Mouse (Mus musculus) spleen, adult 18-20 months (tissue): Measurements from ENCODE around the gene Lyg1.
"Not testable (repeated sequence)": the region's sequence is repeated elsewhere in the genome, so short reads cannot be mapped to it uniquely, and the experiment has no call there.

Source experiments
- DNase-seq, 2 experiments: peaks; one replicate each; pipeline ENCODE4 v3.0.0; 2022; ENCODE audit warnings: mixed read lengths in 2 of 2

Lyg1 gene

GRCm38 (mm10) chr1:37957659-37958058 is at the start of gene Lyg1:
TSS of gene Lyg1 (minus strand) at chr1:37957759.
- no peak for DNase-seq

- no peak for DNase-seq
Observed at GRCm38 (mm10) chr1:38006741-38007140, 49.2 kb upstream of the Lyg1 start.

DNA sequence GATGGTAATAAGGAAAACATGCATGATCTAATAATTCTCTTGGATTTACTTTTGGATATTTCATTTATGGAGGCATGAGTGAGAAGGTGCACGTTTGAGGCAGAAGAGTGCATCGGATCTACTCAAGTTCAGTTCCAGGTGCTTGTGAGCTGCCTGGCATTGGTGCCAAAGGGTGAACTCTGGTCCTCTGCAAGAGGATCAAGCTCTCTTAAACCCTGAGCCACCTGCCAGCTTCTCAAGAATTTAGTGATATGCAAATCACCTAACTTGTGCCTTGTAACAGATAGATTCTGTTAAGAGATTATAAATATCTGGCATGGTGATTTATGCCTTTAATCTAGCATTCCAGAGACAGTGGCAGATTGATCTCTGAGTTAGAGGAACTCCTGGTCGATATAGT is 45.5 kb upstream of the Lyg1 start:
- no peak for DNase-seq

GRCm38 (mm10) chr1:38001956-38002355 is 44.4 kb upstream of the Lyg1 start:
- no peak for DNase-seq

- DNase-seq, result no peak
Observed at GRCm38 (mm10) chr1:38000844-38001243, 43.3 kb upstream of the Lyg1 start.

GRCm38 (mm10) chr1:37999552-37999951 is 42.0 kb upstream of the Lyg1 start:
- no peak for DNase-seq

- no peak for DNase-seq
Observed at GRCm38 (mm10) chr1:37998371-37999199, 41.0 kb upstream of the Lyg1 start.

- peak; percentile 91 to 92 for DNase-seq
Observed at GRCm38 (mm10) chr1:37997867-37998266, 40.3 kb upstream of the Lyg1 start, which contains the start of the genes Txndc9 and Eif5b. TSS of gene Txndc9 (minus strand) at chr1:37997893. TSS of gene Eif5b (plus strand) at chr1:37998010.

DNA sequence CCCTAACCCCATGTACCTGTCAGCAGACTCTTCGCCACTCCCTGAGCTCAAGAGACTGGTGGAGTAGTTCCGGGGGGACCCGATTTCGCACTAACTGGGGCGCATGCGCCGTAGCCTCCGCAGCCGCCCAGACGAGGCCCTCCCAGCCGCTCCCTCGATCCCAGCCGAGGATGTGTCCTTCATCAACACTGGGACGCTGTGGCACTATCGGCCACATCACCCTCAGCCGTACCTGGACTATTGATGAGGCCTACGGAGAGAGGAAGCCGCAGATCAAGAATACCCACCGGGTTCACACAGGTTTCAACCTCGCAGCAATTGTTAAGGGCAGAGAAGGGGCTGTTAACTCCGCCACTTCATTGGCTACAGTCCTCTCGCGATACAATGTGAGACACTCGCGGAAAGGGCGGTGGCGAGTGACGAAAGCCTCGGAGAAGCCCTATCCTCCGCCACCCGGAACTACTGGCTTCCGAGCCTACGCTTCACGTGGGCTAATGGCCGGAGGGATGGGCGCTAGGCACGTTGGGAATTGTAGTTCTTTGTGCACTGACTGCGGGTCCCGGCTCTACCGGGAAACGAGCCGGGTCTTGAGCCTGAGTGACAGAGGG is 39.4 kb upstream of the Lyg1 start:
- DNase-seq, result peak; percentile 90 to 96

GRCm38 (mm10) chr1:37996226-37996625 is 38.7 kb upstream of the Lyg1 start:
- no peak for DNase-seq

DNA sequence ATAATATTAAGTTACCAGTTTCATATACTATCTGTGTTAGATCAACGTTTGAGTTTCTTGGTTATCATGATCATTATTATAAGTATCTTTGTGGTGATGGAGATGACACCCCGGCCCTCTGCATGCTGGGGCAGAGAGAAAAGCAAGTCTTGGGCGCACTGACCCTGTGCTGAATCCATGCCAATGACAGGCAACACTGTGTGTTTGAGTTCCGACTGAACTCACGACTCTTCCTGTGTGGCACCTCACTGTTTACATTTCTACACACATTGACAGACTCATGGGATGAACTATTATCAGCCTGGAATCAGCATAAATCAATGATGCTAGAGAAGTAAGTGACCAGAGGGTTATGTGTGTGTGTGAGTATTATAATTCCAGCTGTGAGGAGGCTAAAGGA is 30.3 kb upstream of the Lyg1 start:
- no peak for DNase-seq

DNA sequence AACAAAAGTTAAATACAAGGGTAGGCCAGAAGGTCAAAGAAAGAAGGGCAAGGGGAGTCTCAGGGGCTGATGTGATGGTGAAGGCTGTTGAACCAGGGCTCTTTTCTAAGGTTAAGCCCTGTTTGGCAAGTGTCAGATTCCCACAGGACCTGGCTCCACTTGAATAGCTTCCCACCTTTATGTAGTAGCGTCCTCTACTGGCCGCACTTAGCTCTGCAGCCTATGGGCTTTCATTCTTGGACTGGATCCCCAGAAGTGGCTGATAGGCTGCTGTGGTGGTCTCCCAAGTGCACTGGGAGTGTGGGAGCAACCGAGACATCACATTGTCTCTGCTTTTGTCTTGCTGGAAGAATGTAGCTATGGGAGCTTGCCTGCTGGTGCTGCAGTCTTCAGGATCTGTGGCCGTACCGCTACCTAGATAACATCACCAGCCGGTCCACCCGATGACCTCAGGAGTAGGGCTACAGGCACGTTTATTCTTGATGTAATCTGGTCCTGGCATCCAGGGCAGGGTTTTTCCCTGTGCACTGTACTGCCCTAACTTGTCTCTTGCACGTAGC is 28.3 kb upstream of the Lyg1 start:
- DNase-seq, result no peak

- no peak for DNase-seq
Observed at GRCm38 (mm10) chr1:37984326-37984725, 26.8 kb upstream of the Lyg1 start.

- no peak for DNase-seq
Observed at GRCm38 (mm10) chr1:37977303-37977702, 19.7 kb upstream of the Lyg1 start.

- DNase-seq, result not testable (repeated sequence)
Observed at GRCm38 (mm10) chr1:37976666-37977065, 19.1 kb upstream of the Lyg1 start.

GRCm38 (mm10) chr1:37971520-37971919 is 14.0 kb upstream of the Lyg1 start:
- DNase-seq, result no peak

DNA sequence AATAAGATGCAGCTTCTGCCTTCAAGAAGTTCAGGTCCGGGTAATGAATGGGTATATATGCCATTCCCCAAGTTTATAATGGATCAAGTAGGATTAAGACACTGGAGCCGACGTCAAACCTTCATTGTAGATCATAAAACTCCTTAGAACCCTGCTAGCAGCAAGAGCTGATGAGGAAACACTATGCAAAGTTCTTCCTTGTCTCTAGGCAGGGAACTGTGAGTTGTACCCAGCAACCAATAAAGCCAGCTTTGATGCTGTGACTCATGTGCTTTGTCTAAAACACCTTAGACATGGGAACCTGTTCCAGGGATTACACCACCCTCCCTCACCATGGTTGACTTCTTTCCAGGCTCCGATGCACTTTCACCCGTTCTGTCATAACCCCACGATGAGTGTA is 11.2 kb upstream of the Lyg1 start:
- DNase-seq, result no peak

GRCm38 (mm10) chr1:37965571-37965970 is 8.0 kb upstream of the Lyg1 start:
- no peak for DNase-seq

GRCm38 (mm10) chr1:37959486-37959885 is 1.9 kb upstream of the Lyg1 start:
- DNase-seq, result no peak

GRCm38 (mm10) chr1:37958516-37958915 is 957 bp upstream of the Lyg1 start:
- no peak for DNase-seq

GRCm38 (mm10) chr1:37956690-37957431 is 698 bp downstream of the Lyg1 start:
- no peak for DNase-seq

- no peak for DNase-seq
Observed at GRCm38 (mm10) chr1:37955251-37955650, 2.3 kb downstream of the Lyg1 start.

GRCm38 (mm10) chr1:37954786-37955185 is 2.8 kb downstream of the Lyg1 start:
- DNase-seq, result no peak
